Mouse (Mus musculus): ENCODE results near the gene Cul4b.
"Not testable (repeated sequence)": the region's sequence is repeated elsewhere in the genome, so short reads cannot be mapped to it uniquely, and the experiment has no call there.

The Cul4b gene

GRCm38 (mm10) chrX:38576078-38576477, at the start of gene Cul4b:
Gene Cul4b, minus strand, starts transcription at chrX:38576196.
- DNase-seq (ENCODE audit: extremely low read depth, low read depth, low spot score): no peak

- DNase-seq (ENCODE audit: extremely low read depth, low read depth, low spot score): no peak
Observed at GRCm38 (mm10) chrX:38600995-38601369, 25.0 kb upstream of the Cul4b start.

GRCm38 (mm10) chrX:38600177-38600994, 24.4 kb upstream of the Cul4b start, which contains the start of gene Mcts1:
Gene Mcts1, plus strand, starts transcription at chrX:38600578.
- DNase-seq (ENCODE audit: extremely low read depth, low read depth, low spot score): peak; percentile 42

- DNase-seq (ENCODE audit: extremely low read depth, low read depth, low spot score): no peak
Observed at GRCm38 (mm10) chrX:38593180-38593889, 17.3 kb upstream of the Cul4b start.

- DNase-seq (ENCODE audit: extremely low read depth, low read depth, low spot score): no peak
Observed at GRCm38 (mm10) chrX:38591749-38592148, 15.8 kb upstream of the Cul4b start.

GRCm38 (mm10) chrX:38589827-38590226, 13.8 kb upstream of the Cul4b start:
- DNase-seq (ENCODE audit: extremely low read depth, low read depth, low spot score): no peak

- DNase-seq (ENCODE audit: extremely low read depth, low read depth, low spot score): no peak
Observed at GRCm38 (mm10) chrX:38583261-38583660, 7.3 kb upstream of the Cul4b start.

GRCm38 (mm10) chrX:38581140-38581539, 5.1 kb upstream of the Cul4b start:
- DNase-seq (ENCODE audit: extremely low read depth, low read depth, low spot score): no peak

- DNase-seq (ENCODE audit: extremely low read depth, low read depth, low spot score): no peak
Observed at GRCm38 (mm10) chrX:38566521-38567205, 9.3 kb downstream of the Cul4b start.

GRCm38 (mm10) chrX:38565176-38565542, 10.8 kb downstream of the Cul4b start:
- no peak for DNase-seq (ENCODE audit: extremely low read depth, low read depth, low spot score)

- DNase-seq (ENCODE audit: extremely low read depth, low read depth, low spot score): peak; percentile 19
Observed at GRCm38 (mm10) chrX:38564542-38565175, 11.3 kb downstream of the Cul4b start.

GRCm38 (mm10) chrX:38563941-38564541, 12.0 kb downstream of the Cul4b start:
- no peak for DNase-seq (ENCODE audit: extremely low read depth, low read depth, low spot score)

GRCm38 (mm10) chrX:38553255-38553654, 22.7 kb downstream of the Cul4b start:
- DNase-seq (ENCODE audit: extremely low read depth, low read depth, low spot score): no peak

GRCm38 (mm10) chrX:38514556-38514955, 61.4 kb downstream of the Cul4b start:
- no peak for DNase-seq (ENCODE audit: extremely low read depth, low read depth, low spot score)

- DNase-seq (ENCODE audit: extremely low read depth, low read depth, low spot score): no peak
Observed at GRCm38 (mm10) chrX:38504846-38505245, 71.2 kb downstream of the Cul4b start.

- not testable (repeated sequence) for DNase-seq (ENCODE audit: extremely low read depth, low read depth, low spot score)
Observed at GRCm38 (mm10) chrX:38502182-38502581, 73.8 kb downstream of the Cul4b start.

- DNase-seq (ENCODE audit: extremely low read depth, low read depth, low spot score): not testable (repeated sequence)
Observed at GRCm38 (mm10) chrX:38485464-38485863, 90.5 kb downstream of the Cul4b start.

Measured in fat pad, adult 2 months (tissue).